Mouse (Mus musculus): ENCODE data around the gene Nt5dc2. TPM values are rescaled to one million over a fixed set of nuclear protein-coding genes. Genes with fewer than 3 reads are reported as not detected.

Nt5dc2 gene
- 10 to 100 TPM; 33.9 to 35.4 TPM for total RNA-seq (2021)
- long read RNA-seq, experiment 1, transcript Nt5dc2-204 (14 exons, 1,848 nt): major isoform, 95 of 108 reads
- long read RNA-seq, experiment 1, partial matches to known transcripts: 2 of 108 reads
- long read RNA-seq, experiment 1, other reads (novel, unspliced or antisense): 9 of 108 reads
- long read RNA-seq, experiment 2, transcript Nt5dc2-204 (14 exons, 1,848 nt): major isoform, 140 of 157 reads
- long read RNA-seq, experiment 2, partial matches to known transcripts: 2 of 157 reads
- long read RNA-seq, experiment 2, other reads (novel, unspliced or antisense): 14 of 157 reads

DNA sequence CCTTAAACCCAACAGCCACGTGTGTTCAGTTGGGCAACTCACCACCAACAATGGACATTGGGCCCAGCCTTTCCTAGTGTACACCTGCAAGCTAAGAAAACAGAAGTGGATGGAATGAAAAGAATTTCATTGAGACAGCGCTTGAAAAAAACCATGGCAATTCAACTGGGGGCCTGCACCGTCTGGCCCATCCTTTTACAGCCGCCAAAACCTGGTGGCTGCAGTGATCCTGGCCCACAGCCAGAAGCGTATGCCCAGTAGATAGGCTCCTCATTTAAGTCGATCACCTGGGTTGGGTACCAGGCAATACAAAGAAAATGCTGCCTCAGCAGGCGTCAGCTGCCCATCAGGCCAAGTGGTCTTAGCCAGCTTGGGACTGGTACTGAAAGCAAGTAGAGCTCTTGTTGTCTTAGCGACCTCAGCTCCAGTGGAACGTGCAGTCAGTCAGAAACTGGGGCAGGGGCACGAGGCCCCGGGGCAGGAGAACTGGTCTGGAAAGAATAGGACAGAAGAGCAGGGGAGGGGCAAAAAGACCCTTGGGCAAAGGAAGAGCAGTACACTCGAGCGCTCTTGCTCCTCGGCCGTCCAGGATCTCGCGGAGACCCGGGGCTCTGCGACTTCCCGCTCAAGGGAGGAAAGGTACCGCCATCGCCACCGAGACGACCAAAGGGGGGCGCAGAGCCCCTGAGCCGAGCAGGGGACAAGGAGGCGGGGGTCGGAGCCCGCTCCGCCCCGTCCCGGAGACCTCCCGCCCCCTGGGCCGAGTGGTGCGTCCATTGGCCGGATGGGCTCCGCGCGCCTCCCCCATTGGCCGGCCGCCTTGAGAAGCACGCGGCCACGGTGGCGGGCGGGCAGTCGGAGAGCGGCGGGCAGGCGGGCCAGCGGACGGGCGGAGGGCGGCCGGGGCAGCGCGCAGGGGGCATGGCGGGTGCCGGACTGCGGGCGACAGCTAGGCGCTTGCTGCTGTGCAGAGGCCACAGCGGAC, at the start of gene Nt5dc2:
Nt5dc2 (plus strand) TSS at position 818 of the 985 bp plus-strand sequence.
- DNase-seq (ENCODE audit: low spot score in 2 of 2): peak; percentile 86 to 92

- no peak for DNase-seq (ENCODE audit: low spot score in 2 of 2)
Measured at GRCm38 (mm10) chr14:31081147-31081546, 49.7 kb upstream of the Nt5dc2 start.

DNA sequence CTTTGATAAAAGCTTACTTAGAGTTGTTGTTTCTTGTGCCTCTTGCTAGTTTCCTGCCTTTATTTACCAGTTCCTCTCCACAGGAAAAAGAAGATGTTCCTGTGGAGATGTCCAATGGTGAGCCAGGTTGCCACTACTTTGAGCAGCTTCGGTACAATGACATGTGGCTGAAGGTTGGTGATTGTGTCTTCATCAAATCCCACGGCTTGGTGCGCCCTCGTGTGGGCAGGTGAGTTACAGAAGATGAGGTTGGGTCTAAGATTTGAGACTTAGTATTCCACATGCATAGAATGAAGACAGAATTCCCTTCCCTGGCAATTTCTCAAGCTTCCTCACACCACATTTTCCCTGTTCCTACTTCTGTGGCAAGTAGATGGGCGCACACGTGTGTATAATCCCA, 43.4 kb upstream of the Nt5dc2 start:
- DNase-seq (ENCODE audit: low spot score in 2 of 2): no peak

- DNase-seq (ENCODE audit: low spot score in 2 of 2): no peak
Measured at GRCm38 (mm10) chr14:31088515-31088914, 42.3 kb upstream of the Nt5dc2 start.

DNA sequence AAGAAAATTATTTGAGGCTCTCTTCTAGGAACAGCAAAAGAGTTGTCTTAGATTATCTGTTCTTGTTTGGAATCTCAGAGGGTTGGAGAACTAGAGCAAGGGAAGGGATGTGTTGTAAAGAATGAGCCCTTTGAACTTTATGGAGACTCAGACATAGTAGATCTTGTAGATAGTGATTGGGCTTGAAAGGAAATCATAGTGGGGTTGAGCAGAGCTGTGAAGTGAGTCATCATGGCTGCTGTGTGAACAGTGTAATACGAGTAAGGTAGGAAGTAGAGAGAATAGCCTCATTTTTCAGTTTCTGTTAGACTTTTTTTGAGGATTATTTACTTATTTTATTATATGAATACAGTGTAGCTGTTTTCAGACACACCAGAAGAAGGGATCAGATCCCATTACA, 40.9 kb upstream of the Nt5dc2 start:
- no peak for DNase-seq (ENCODE audit: low spot score in 2 of 2)

GRCm38 (mm10) chr14:31105156-31105555, 25.7 kb upstream of the Nt5dc2 start:
- DNase-seq (ENCODE audit: low spot score in 2 of 2): no peak

GRCm38 (mm10) chr14:31110613-31111012, 20.2 kb upstream of the Nt5dc2 start:
- DNase-seq (ENCODE audit: low spot score in 2 of 2): no peak

GRCm38 (mm10) chr14:31112187-31112586, 18.7 kb upstream of the Nt5dc2 start:
- no peak for DNase-seq (ENCODE audit: low spot score in 2 of 2)

- no peak for DNase-seq (ENCODE audit: low spot score in 2 of 2)
Measured at GRCm38 (mm10) chr14:31114011-31114410, 16.8 kb upstream of the Nt5dc2 start.

- no peak for DNase-seq (ENCODE audit: low spot score in 2 of 2)
Measured at GRCm38 (mm10) chr14:31115522-31115921, 15.3 kb upstream of the Nt5dc2 start.

DNA sequence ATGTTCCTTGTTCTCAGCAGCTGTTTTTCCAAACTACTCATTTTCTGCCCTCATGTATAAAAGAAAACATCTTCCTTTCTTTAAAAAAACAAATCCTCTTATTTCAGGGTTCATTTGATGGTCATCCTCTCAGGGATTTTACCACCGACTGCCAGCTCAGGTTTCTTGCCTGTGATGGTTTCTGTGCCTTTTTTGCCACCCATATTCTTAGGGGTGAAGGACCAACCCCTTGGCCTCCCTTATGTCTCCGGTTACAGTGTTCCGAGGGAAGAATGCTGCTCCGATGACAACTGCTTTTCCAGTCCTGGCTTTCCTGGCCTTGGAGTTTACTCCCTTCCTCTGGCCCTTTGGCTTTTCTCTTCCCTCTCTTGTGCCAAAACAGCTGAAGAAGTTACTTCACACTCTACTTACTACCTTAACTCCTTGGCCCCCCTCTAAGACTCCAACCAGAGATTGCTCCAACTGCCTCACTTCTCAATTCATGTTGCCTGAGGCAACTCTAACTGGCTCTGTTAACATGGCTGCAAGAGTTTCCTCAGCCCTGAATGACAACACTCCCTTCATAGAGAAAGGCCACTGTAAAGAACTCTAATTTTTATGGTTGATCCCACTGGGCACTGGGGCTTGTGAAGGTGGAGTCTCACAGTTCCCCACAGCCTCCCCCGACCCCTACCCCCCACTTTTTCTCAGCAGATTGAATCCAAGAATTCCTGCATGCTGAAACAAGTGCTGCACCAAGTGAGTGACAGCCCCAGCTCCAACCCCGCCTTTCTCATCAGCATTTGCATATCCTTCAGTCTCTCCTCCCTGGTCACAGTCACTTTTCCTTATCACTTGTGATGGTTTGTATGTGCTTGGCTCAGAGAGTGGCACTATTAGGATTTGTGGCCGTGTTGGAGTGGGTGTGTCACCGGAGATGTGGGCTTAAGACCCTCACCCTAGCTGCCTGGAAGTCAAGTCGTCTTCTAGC, 5.5 kb upstream of the Nt5dc2 start:
- peak in 1 of 2 experiments; percentile 18 for DNase-seq (ENCODE audit: low spot score in 2 of 2)

GRCm38 (mm10) chr14:31126826-31127225, 4.0 kb upstream of the Nt5dc2 start:
- no peak for DNase-seq (ENCODE audit: low spot score in 2 of 2)

- DNase-seq (ENCODE audit: low spot score in 2 of 2): no peak
Measured at GRCm38 (mm10) chr14:31128101-31128825, 2.6 kb upstream of the Nt5dc2 start.

GRCm38 (mm10) chr14:31128826-31129219, 2.0 kb upstream of the Nt5dc2 start, which contains the start of gene Smim4:
TSS of gene Smim4 (minus strand) at chr14:31128956.
- peak; percentile 94 to 97 for DNase-seq (ENCODE audit: low spot score in 2 of 2)

- no peak for DNase-seq (ENCODE audit: low spot score in 2 of 2)
Measured at GRCm38 (mm10) chr14:31129326-31130235, 1.3 kb upstream of the Nt5dc2 start.

DNA sequence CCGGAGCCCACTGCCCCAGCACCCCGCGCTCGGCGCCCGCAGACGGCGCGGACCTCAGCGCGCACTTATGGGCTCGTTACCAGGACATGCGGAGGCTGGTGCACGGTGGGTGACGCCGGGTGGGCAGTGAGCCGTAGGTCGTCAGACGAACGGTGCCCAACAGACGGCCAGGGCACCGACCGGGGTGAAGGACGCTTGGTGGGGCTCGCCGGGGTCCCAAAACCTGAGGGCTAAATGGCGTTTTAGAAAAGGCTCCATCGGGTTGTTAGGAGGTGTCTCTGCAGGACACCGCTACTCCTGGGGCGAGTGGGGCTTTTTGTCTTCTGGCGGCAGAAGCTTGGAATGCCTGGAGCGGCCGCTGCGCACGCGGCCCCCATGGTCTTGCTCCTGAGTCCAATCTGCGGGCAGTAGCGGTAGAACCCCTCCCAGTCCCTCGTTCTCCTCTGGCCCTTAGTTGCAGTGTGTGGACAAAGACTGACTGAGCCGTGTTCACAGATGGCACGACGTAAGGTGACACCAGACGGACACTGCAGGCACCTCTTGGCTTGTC, 494 bp downstream of the Nt5dc2 start:
- peak in 1 of 2 experiments; percentile 54 for DNase-seq (ENCODE audit: low spot score in 2 of 2)

DNA sequence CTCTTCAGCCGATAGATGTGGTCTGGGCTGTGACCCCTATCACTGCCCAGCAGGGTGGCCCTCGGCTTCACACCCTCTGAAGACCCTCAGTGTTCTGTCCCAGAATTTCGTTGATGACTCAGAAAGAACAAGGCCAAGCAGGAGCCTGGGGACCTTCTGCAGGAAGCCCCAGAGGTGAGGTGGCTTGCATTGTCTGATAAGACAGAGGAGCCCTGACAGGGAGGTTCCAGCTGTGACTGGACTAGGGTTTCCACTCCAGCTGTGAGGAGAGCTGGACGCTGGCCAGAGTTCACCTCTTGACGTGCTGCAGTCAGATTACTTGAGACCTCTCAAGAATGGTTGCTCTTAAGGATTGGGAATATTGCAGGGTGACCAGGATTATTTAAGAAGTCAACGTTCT, 1.2 kb downstream of the Nt5dc2 start:
- no peak for DNase-seq (ENCODE audit: low spot score in 2 of 2)

GRCm38 (mm10) chr14:31132491-31132975, 1.7 kb downstream of the Nt5dc2 start:
- DNase-seq (ENCODE audit: low spot score in 2 of 2): no peak

Measured in gastrocnemius, postnatal 4 days (tissue).